Mouse (Mus musculus) spleen, adult 2 months (tissue): ENCODE results near the gene Kdm8.

Experiments used
- CTCF ChIP-seq: fragments of 200-500 bp; IDR thresholded peaks from 2 replicates; pipeline ENCODE4 v1.5.1; 2011; ENCODE audit warnings: mild to moderate bottlenecking, inconsistent platforms; ENCODE audit not compliant: insufficient read depth, insufficient read length, insufficient replicate concordance; ENCODE audit errors: extremely low read depth
- POLR2A ChIP-seq: fragments of 200-500 bp; IDR thresholded peaks from 2 replicates; pipeline ENCODE4 v1.6.1; 2011; ENCODE audit warnings: low read depth, low read length, inconsistent platforms

- TF ChIP-seq POLR2A (no peak), CTCF (no peak)
These were observed 61.1 kb downstream of the Kdm8 start for GRCm38 (mm10) chr7:125505568-125505967.
